Mouse (Mus musculus) stomach, embryonic 14.5 days (tissue): ENCODE measurements around the gene Hsd17b14. TPM values are rescaled to one million over a fixed set of nuclear protein-coding genes. Genes with fewer than 3 reads are reported as not detected.
"Not testable (repeated sequence)": the region's sequence is repeated elsewhere in the genome, so short reads cannot be mapped to it uniquely, and the experiment has no call there.

Source experiments
- ATAC-seq: fragments of 200-750 bp; cut with Nextera tagmentation; 2 replicates; pipeline ENCODE4 v1.8.0; 2017; ENCODE audit warnings: low read depth, moderate TSS enrichment; ENCODE audit not compliant: insufficient number of reproducible peaks, insufficient read depth, low FRiP score
- H3K27ac ChIP-seq: fragments of 300-500 bp; sonication (generic); 2 replicates; pipeline ENCODE4 v1.5.1; 2014; ENCODE audit warnings: mild to moderate bottlenecking, low read length, moderate library complexity, mixed read lengths
- H3K27me3 ChIP-seq: fragments of 300-500 bp; sonication (generic); 2 replicates; pipeline ENCODE4 v1.6.1; 2014; ENCODE audit warnings: low read length, control low read depth, mixed read lengths; ENCODE audit not compliant: control insufficient read depth, insufficient read depth
- H3K36me3 ChIP-seq: fragments of 300-500 bp; sonication (generic); 2 replicates; pipeline ENCODE4 v1.6.1; 2014; ENCODE audit warnings: mild to moderate bottlenecking, control low read depth, low read length, moderate library complexity, mixed read lengths; ENCODE audit not compliant: control insufficient read depth, insufficient read depth
- H3K4me1 ChIP-seq: fragments of 300-500 bp; sonication (generic); 2 replicates; pipeline ENCODE4 v1.6.1; 2014; ENCODE audit warnings: low read length, control low read depth, mixed read lengths; ENCODE audit not compliant: control insufficient read depth, insufficient read depth
- H3K4me2 ChIP-seq: fragments of 300-500 bp; sonication (generic); replicated peaks from 2 replicates; pipeline ENCODE4 v1.6.1; 2014; ENCODE audit warnings: low read depth, low read length, control low read depth
- H3K4me3 ChIP-seq: fragments of 300-500 bp; sonication (generic); 2 replicates; pipeline ENCODE4 v1.5.1; 2014; ENCODE audit warnings: low read depth, low read length, control low read depth
- H3K9ac ChIP-seq: fragments of 300-500 bp; sonication (generic); replicated peaks from 2 replicates; pipeline ENCODE4 v1.6.1; 2014; ENCODE audit warnings: low read depth, mild to moderate bottlenecking, control low read depth, low read length, moderate library complexity, mixed read lengths
- H3K9me3 ChIP-seq: fragments of 300-500 bp; sonication (generic); 2 replicates; pipeline ENCODE4 v1.6.1; 2016; ENCODE audit warnings: low read depth, low read length, control low read depth; ENCODE audit not compliant: control insufficient read depth
- WGBS: fragments of 180-500 bp; shearing (Covaris S2); extraction: QIAGEN DNeasy Blood & Tissue Kit; methylation state at CpG from one replicate; pipeline ENCODE4 v1.1.7; 2014; 5-methylcytosine and 5-hydroxymethylcytosine counted together
- polyA plus RNA-seq: library from polyadenylated mRNA; unstranded; fragments of >200 nt; fragmentation: Nextera tagmentation; extraction: Ambion mirVana; gene quantifications from 2 replicates; pipeline ENCODE4 v1.2.1, GENCODE M21; 2014

Hsd17b14 gene
- polyA plus RNA-seq, 1 experiment from 2014 or later, result 1.8 TPM

- Histone ChIP-seq H3K27ac (peak overlapping the region; percentile 91; the same call in 1 of the 2 replicates), H3K27me3 (no peaks in the 10 kb centered on the region), H3K9ac (peak overlapping the region; percentile 89), H3K36me3 (peaks cover 5% of the 10 kb centered on the region; the same call in 1 of the 2 replicates), H3K4me3 (peak overlapping the region; percentile 85), H3K4me1 (peaks cover 27% of the 10 kb centered on the region), H3K4me2 (peak overlapping the region; percentile 91), H3K9me3 (no peaks in the 10 kb centered on the region)
- peak; percentile 33; the same call in 1 of the 2 replicates for ATAC-seq
- 29% methylated on average over 12 of the region's 12 CpGs for WGBS
Measured at GRCm38 (mm10) chr7:45524841-45525621, 29.7 kb upstream of the Hsd17b14 start.

DNA sequence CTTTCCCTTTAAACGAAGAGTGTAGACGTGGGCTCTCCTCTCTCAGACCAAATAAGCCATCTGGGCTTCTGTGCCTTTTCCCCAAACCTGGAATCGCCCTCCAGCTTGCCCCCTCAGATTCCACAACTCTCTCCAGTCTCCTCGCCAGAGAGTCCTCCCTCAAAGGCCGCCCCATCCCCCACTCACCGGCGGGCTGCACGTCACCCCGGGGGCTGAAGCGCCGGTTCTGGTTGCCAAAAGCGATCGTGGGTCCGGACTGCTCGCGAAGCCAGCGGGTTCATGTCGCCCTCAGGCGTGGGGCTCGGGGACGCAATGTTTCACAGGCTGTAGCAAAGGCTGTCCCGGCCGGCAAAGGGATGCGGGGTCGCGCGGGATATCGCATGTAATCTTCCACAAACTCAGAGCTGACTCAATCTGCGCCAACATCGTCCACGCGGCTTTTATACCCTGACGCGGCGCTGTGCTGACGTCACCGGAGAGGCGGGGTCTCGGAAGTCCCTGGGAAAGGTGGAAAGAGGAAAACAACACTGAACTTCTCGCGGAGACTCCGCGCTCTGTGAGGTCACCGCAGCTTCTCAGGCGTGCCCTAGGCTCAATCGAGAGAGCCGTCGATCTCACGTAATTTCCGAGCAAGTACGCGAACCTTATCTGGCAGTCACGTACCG lies 28.8 kb upstream of the Hsd17b14 start, which contains the start of the genes Ppp1r15a and Plekha4:
Gene Ppp1r15a (minus strand): TSS at position 460 of the 665 bp plus-strand sequence.
Gene Plekha4 (plus strand): TSS at position 522 of the 665 bp plus-strand sequence.
- peak within 1 kb of the TSS; percentile 85 for H3K4me3 ChIP-seq
- H3K27ac ChIP-seq, result peak within 1 kb of the TSS; percentile 91
- no peaks in the 10 kb centered on the region for H3K27me3 ChIP-seq
- no peaks in the 10 kb centered on the region for H3K9me3 ChIP-seq
- peak; percentile 85 for ATAC-seq
- H3K4me2 ChIP-seq, result peak within 1 kb of the TSS; percentile 91
- peaks cover 33% of the 10 kb centered on the region for H3K4me1 ChIP-seq
- WGBS, result under 1% methylated on average over 54 of the region's 54 CpGs
- peaks cover 5% of the 10 kb centered on the region; the same call in 1 of the 2 replicates for H3K36me3 ChIP-seq
- peak within 1 kb of the TSS; percentile 89 for H3K9ac ChIP-seq

DNA sequence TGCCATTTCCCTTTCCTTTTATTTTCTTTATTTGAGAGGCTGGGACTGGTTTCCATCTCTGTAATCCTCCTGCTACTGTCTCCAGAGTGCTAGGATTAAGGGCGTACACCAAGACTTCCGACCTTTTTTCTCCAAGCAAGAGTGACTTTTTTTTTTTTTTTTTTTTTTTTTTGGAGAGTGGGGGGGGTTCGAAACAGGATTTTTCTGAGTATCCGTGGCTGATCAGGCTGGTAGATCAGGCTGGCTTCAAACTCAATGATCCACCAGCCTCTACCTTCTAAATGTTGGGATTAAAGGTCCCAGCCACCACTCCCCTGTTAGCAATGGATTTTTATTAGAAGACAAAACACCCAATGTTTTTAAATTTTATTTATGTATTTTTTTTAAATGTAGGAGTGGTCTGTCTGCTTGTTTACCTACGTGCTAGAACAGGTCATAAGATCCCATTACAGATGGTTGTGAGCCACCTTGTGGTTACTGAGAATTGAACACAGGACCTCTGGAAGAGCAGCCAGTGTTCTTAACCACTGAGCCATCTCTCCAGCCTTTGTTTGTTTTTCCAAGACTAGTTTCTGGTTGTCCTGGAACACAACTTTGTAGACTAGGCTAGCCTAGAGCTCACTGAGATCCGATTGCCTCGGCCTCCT lies 28.1 kb upstream of the Hsd17b14 start:
- Histone ChIP-seq H3K9ac (no peak overlapping the region; the same call in 1 of the 2 replicates), H3K9me3 (no peaks in the 10 kb centered on the region), H3K36me3 (peaks cover 5% of the 10 kb centered on the region; the same call in 1 of the 2 replicates), H3K4me1 (peaks cover 33% of the 10 kb centered on the region), H3K4me2 (peak overlapping the region; percentile 91), H3K27ac (peak overlapping the region; percentile 91), H3K27me3 (no peaks in the 10 kb centered on the region), H3K4me3 (peak overlapping the region; percentile 85)
- no peak for ATAC-seq
- 24% methylated on average over 7 of the region's 7 CpGs for WGBS

DNA sequence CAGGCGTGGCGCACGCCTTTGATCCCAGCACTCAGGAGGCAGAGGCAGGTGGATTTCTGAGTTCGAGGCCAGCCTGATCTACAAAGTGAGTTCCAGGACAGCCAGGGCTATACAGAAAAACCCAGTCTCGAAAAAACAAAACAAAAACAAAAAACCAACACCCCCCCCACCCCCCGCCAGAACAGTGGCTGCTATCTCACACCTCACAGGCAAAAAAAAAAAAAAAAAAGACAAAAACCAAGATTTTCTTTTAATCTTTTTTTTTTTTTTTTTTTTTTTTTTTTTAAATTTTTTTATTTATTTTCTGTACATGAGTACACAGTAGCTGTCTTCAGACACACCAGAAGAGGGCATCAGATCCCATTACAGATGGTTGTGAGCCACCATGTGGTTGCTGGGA lies 27.5 kb upstream of the Hsd17b14 start:
- H3K9ac ChIP-seq, ATAC-seq, H3K4me3 ChIP-seq, H3K27me3 ChIP-seq, H3K27ac ChIP-seq, H3K9me3 ChIP-seq, H3K4me2 ChIP-seq, H3K36me3 ChIP-seq: not testable (repeated sequence)
- WGBS, result 90% methylated on average over 6 of the region's 6 CpGs
- H3K4me1 ChIP-seq, result peaks cover 32% of the 10 kb centered on the region

DNA sequence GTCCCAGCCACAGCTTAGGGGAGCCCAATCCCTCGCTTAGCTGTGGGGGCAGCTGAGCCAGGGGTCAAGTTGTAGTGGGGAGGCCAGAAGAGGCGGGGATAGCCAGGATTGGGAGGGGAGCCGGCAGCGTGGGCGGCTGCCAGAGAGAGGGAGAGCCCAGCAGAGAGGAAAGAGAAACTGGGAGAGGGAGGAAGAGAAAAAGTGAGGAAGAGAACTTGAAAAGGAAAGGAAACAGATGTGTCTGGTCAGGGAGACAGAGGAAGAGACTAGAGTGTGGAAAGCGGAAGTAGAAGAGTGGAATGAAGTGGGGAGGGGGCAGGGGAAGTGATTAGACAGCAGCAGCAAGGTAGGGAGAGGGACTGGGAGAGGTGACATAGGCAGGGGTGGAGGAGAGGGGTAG lies 25.2 kb upstream of the Hsd17b14 start:
- H3K4me2 ChIP-seq, result no peak overlapping the region
- H3K27ac ChIP-seq, result no peak overlapping the region; the same call in 1 of the 2 replicates

GRCm38 (mm10) chr7:45530643-45531042 lies 24.1 kb upstream of the Hsd17b14 start:
- Histone ChIP-seq H3K4me3 (no peak overlapping the region), H3K36me3 (no peaks in the 10 kb centered on the region), H3K9me3 (no peaks in the 10 kb centered on the region), H3K4me1 (peaks cover 14% of the 10 kb centered on the region), H3K27me3 (no peaks in the 10 kb centered on the region), H3K9ac (no peak overlapping the region), H3K4me2 (no peak overlapping the region), H3K27ac (no peak overlapping the region)
- no peak for ATAC-seq
- whole genome bisulfite sequencing, result 47% methylated on average over 2 of the region's 2 CpGs

More for the DNA sequence above, 25.2 kb upstream of the Hsd17b14 start:
- Histone ChIP-seq H3K27me3 (no peaks in the 10 kb centered on the region), H3K4me1 (peaks cover 19% of the 10 kb centered on the region), H3K36me3 (no peaks in the 10 kb centered on the region), H3K4me3 (no peak overlapping the region), H3K9me3 (no peaks in the 10 kb centered on the region), H3K9ac (no peak overlapping the region)
- no peak for ATAC-seq
- WGBS, result 12% methylated on average over 6 of the region's 6 CpGs

- H3K9ac ChIP-seq, result no peak overlapping the region
- no peak overlapping the region for H3K4me2 ChIP-seq
- peaks cover 4% of the 10 kb centered on the region; the same call in 1 of the 2 replicates for H3K4me1 ChIP-seq
- H3K27ac ChIP-seq, result no peak overlapping the region
- no peaks in the 10 kb centered on the region for H3K27me3 ChIP-seq
- ATAC-seq, result no peak
- 77% methylated on average over 1 of the region's 1 CpGs for WGBS
- H3K36me3 ChIP-seq, result no peaks in the 10 kb centered on the region
- H3K9me3 ChIP-seq, result no peaks in the 10 kb centered on the region
- no peak overlapping the region for H3K4me3 ChIP-seq
Measured at GRCm38 (mm10) chr7:45535676-45536075, 19.0 kb upstream of the Hsd17b14 start.

- peaks cover 4% of the 10 kb centered on the region; the same call in 1 of the 2 replicates for H3K4me1 ChIP-seq
- no peaks in the 10 kb centered on the region for H3K36me3 ChIP-seq
- H3K4me2 ChIP-seq, result peak overlapping the region; percentile 56
- ATAC-seq, result no peak
- no peaks in the 10 kb centered on the region for H3K27me3 ChIP-seq
- peak overlapping the region; percentile 44; the same call in 1 of the 2 replicates for H3K4me3 ChIP-seq
- WGBS, result 80% methylated on average over 10 of the region's 10 CpGs
- no peaks in the 10 kb centered on the region for H3K9me3 ChIP-seq
- peak overlapping the region; percentile 4; the same call in 1 of the 2 replicates for H3K9ac ChIP-seq
- H3K27ac ChIP-seq, result no peak overlapping the region
Measured at GRCm38 (mm10) chr7:45537602-45538001, 17.1 kb upstream of the Hsd17b14 start.
